Mouse (Mus musculus) mature B cell (primary cell): Measurements from ENCODE around the gene Piwil4.
"Not testable (repeated sequence)": the region's sequence is repeated elsewhere in the genome, so short reads cannot be mapped to it uniquely, and the experiment has no call there.

Experiments used
- in situ Hi-C: fragments of 300-500 bp; cut with MboI; formaldehyde crosslinking; loops from 2 replicates; pipeline ENCODE4 v1.14.3; 2019

Gene Piwil4

GRCm38 (mm10) chr9:14726005-14726404 is 14.5 kb downstream of the Piwil4 start:
- in situ Hi-C loops = no loop called here

GRCm38 (mm10) chr9:14724755-14725420 is 15.6 kb downstream of the Piwil4 start:
- in situ Hi-C loops = no loop called here

- in situ Hi-C loops = no loop called here
Observed at GRCm38 (mm10) chr9:14721610-14722009, 18.9 kb downstream of the Piwil4 start.

GRCm38 (mm10) chr9:14720384-14720783 is 20.1 kb downstream of the Piwil4 start:
- in situ Hi-C loops = no loop called here

- in situ Hi-C loops = no loop called here
Observed at GRCm38 (mm10) chr9:14718332-14718691, 22.2 kb downstream of the Piwil4 start.

- in situ Hi-C loops = no loop called here
Observed at GRCm38 (mm10) chr9:14717689-14718331, 22.7 kb downstream of the Piwil4 start.

- in situ Hi-C loops = no loop called here
Observed at GRCm38 (mm10) chr9:14715258-14715657, 25.3 kb downstream of the Piwil4 start.

- in situ Hi-C loops = no loop called here
Observed at GRCm38 (mm10) chr9:14710910-14711309, 29.6 kb downstream of the Piwil4 start.

- in situ Hi-C loops = no loop called here
Observed at GRCm38 (mm10) chr9:14705321-14706162, 35.0 kb downstream of the Piwil4 start.

- in situ Hi-C loops = not testable (repeated sequence)
Observed at GRCm38 (mm10) chr9:14700795-14701194, 39.7 kb downstream of the Piwil4 start.

- in situ Hi-C loops = no loop called here
Observed at GRCm38 (mm10) chr9:14699288-14699640, 41.3 kb downstream of the Piwil4 start.

GRCm38 (mm10) chr9:14698582-14699287 is 41.8 kb downstream of the Piwil4 start:
- in situ Hi-C loops = no loop called here

- in situ Hi-C loops = no loop called here
Observed at GRCm38 (mm10) chr9:14697903-14698302, 42.6 kb downstream of the Piwil4 start.

GRCm38 (mm10) chr9:14689376-14690108 is 51.0 kb downstream of the Piwil4 start:
- in situ Hi-C loops = no loop called here

GRCm38 (mm10) chr9:14684363-14684762 is 56.2 kb downstream of the Piwil4 start:
- in situ Hi-C loops = no loop called here

- in situ Hi-C loops = no loop called here
Observed at GRCm38 (mm10) chr9:14682741-14683140, 57.8 kb downstream of the Piwil4 start.

- in situ Hi-C loops = no loop called here
Observed at GRCm38 (mm10) chr9:14680584-14680983, 59.9 kb downstream of the Piwil4 start.

- in situ Hi-C loops = no loop called here
Observed at GRCm38 (mm10) chr9:14675707-14676691, 64.5 kb downstream of the Piwil4 start.

- in situ Hi-C loops = no loop called here
Observed at GRCm38 (mm10) chr9:14674506-14674905, 66.0 kb downstream of the Piwil4 start.

GRCm38 (mm10) chr9:14673109-14673508 is 67.4 kb downstream of the Piwil4 start:
- in situ Hi-C loops = no loop called here
